Mouse (Mus musculus): Measurements from ENCODE around the gene Rhbdl3. TPM values are rescaled to one million over a fixed set of nuclear protein-coding genes. Genes with fewer than 3 reads are reported as not detected.

Gene Rhbdl3
- total and polyA plus RNA-seq, 3 experiments, result 0.46 to 1.4 (median 0.70) TPM

- no peaks in the 10 kb centered on the region for H3K27me3 ChIP-seq (replicated peaks)
- H3K9me3 ChIP-seq (replicated peaks; ENCODE audit: low read length), result no peaks in the 10 kb centered on the region
- peaks cover 12 to 33% of the 10 kb centered on the region in 2 experiments for H3K36me3 ChIP-seq (replicated peaks in 1 of 2; ENCODE audit: control insufficient read depth in 1 of 2, insufficient read depth in 1 of 2, low read length in 1 of 2)
- H3K4me2 ChIP-seq (ENCODE audit: insufficient read depth, low read depth, poor library complexity, severe bottlenecking), result peak within 1 kb of the TSS; percentile 88
- peaks cover 3 to 30% of the 10 kb centered on the region in 2 experiments; a peak in 3 of 4 replicates for H3K4me1 ChIP-seq (ENCODE audit: control insufficient read depth in 1 of 2, insufficient read depth in 2 of 2)
- H3K27ac ChIP-seq (ENCODE audit: insufficient read depth, low read depth), result peak within 1 kb of the TSS; percentile 50; the same call in 1 of the 2 replicates
- H3K79me2 ChIP-seq (replicated peaks; ENCODE audit: control insufficient read depth, extremely low read depth, insufficient read depth, poor library complexity, severe bottlenecking), result peaks cover 51% of the 10 kb centered on the region
- dilution Hi-C loops (cut with MboI; ENCODE audit: extremely low pct_ligation_motif_present, extremely low pct_unique_long_range_greater_than_20kb, low sequenced_read_pairs), result no loop called here
- peak within 1 kb of the TSS; percentile 76 to 91 (median 88) for H3K4me3 ChIP-seq (replicated peaks in 1 of 3; ENCODE audit: low read depth in 2 of 3, low read length in 2 of 3, poor library complexity in 1 of 3)
- peak; percentile 99 for DNase-seq (ENCODE audit: extremely low read depth)
- no peak for TF ChIP-seq MAFK (IDR thresholded peaks at IDR 0.05; ENCODE audit: insufficient replicate concordance, low read length)
- TF ChIP-seq ZMIZ1 (IDR thresholded peaks at IDR 0.05; ENCODE audit: low read depth, low read length), result peak; percentile 95
- TF ChIP-seq MAX (IDR thresholded peaks at IDR 0.05; ENCODE audit: low read length), result peak; percentile 99
- no peak; the same call in 1 of the 2 replicates for TF ChIP-seq GABPA (IDR thresholded peaks at IDR 0.05; ENCODE audit: insufficient replicate concordance, low read depth, low read length)
- TF ChIP-seq MAZ (IDR thresholded peaks at IDR 0.05; ENCODE audit: low read depth, low read length), result no peak; the same call in 1 of the 2 replicates
- peak; percentile 90 for TF ChIP-seq BHLHE40 (IDR thresholded peaks at IDR 0.05; ENCODE audit: low read depth, low read length)
- TF ChIP-seq JUND (conservative IDR thresholded peaks at IDR 0.05; ENCODE audit: low read depth, low read length), result no peak
- TF ChIP-seq JUN (IDR thresholded peaks at IDR 0.05; ENCODE audit: insufficient read depth, low read depth, low read length), result no peak
- TF ChIP-seq CTCF (conservative IDR thresholded peaks at IDR 0.05 in 1 of 2, IDR thresholded peaks at IDR 0.05 in 1 of 2; ENCODE audit: low read depth in 2 of 2, low read length in 2 of 2), result no peak; a peak in 1 of 4 replicates
- no peak for TF ChIP-seq PAX5 (IDR thresholded peaks at IDR 0.05; ENCODE audit: low read length)
- TF ChIP-seq MYC (IDR thresholded peaks at IDR 0.05; ENCODE audit: low read depth, low read length), result peak; percentile 91
- peak; percentile 93 for TF ChIP-seq TBP (conservative IDR thresholded peaks at IDR 0.05; ENCODE audit: low read depth, low read length)
- TF ChIP-seq UBTF (IDR thresholded peaks at IDR 0.05; ENCODE audit: low read depth, low read length), result no peak
- peak; percentile 74 for TF ChIP-seq IRF4 (IDR thresholded peaks at IDR 0.05; ENCODE audit: low read depth, low read length)
- TF ChIP-seq NELFE (IDR thresholded peaks at IDR 0.05; ENCODE audit: low read depth, low read length), result peak; percentile 99
- TF ChIP-seq RCOR1 (conservative IDR thresholded peaks at IDR 0.05; ENCODE audit: low read depth, low read length), result 0 out of 2 replicates have a peak, but pooled peaks have one; percentile 44
- peak; percentile 97 for TF ChIP-seq POLR2A (IDR thresholded peaks at IDR 0.05; ENCODE audit: low read depth, low read length)
- 0 out of 2 replicates have a peak, but pooled peaks have one; percentile 38 for TF ChIP-seq CHD2 (IDR thresholded peaks at IDR 0.05; ENCODE audit: low read length)
- peak; percentile 87; the same call in 1 of the 2 replicates for TF ChIP-seq KAT2A (IDR thresholded peaks at IDR 0.05; ENCODE audit: insufficient replicate concordance, low read length)
- no peak for TF ChIP-seq SMC3 (IDR thresholded peaks at IDR 0.05; ENCODE audit: low read depth, low read length)
- peak; percentile 37; the same call in 1 of the 2 replicates for TF ChIP-seq MEF2A (IDR thresholded peaks at IDR 0.05; ENCODE audit: borderline replicate concordance, low read depth, low read length)
- peak; percentile 86 for TF ChIP-seq SIN3A (IDR thresholded peaks at IDR 0.05; ENCODE audit: low read length)
- no peak for TF ChIP-seq ZC3H11A (IDR thresholded peaks at IDR 0.05; ENCODE audit: low read depth, low read length)
- no peak for TF ChIP-seq RAD21 (IDR thresholded peaks at IDR 0.05; ENCODE audit: low read depth, low read length)
- TF ChIP-seq USF1 (IDR thresholded peaks at IDR 0.05; ENCODE audit: low read depth, low read length), result peak; percentile 100
- no peak; the same call in 1 of the 2 replicates for TF ChIP-seq E2F4 (IDR thresholded peaks at IDR 0.05; ENCODE audit: insufficient replicate concordance, low read depth, low read length)
- TF ChIP-seq MXI1 (IDR thresholded peaks at IDR 0.05; ENCODE audit: low read depth, low read length), result peak; percentile 83; the same call in 1 of the 2 replicates
- peak; percentile 95 for TF ChIP-seq POLR2AphosphoS2 (IDR thresholded peaks at IDR 0.05; ENCODE audit: low read depth, low read length)
- TF ChIP-seq ELF1 (IDR thresholded peaks at IDR 0.05; ENCODE audit: low read depth, low read length), result peak; percentile 64
- peak; percentile 87 for TF ChIP-seq HCFC1 (IDR thresholded peaks at IDR 0.05; ENCODE audit: low read depth, low read length)
- 0 out of 2 replicates have a peak, but pooled peaks have one; percentile 18 for TF ChIP-seq CHD1 (IDR thresholded peaks at IDR 0.05; ENCODE audit: low read depth, low read length)
- TF ChIP-seq USF2 (conservative IDR thresholded peaks at IDR 0.05; ENCODE audit: low read depth, low read length), result peak; percentile 99
- TF ChIP-seq NRF1 (IDR thresholded peaks at IDR 0.05; ENCODE audit: low read depth, low read length), result peak; percentile 77
- TF ChIP-seq ZKSCAN1 (IDR thresholded peaks at IDR 0.05; ENCODE audit: borderline replicate concordance, low read depth, low read length), result no peak
- TF ChIP-seq EP300 (IDR thresholded peaks at IDR 0.05; ENCODE audit: low read length), result no peak
- 0 out of 2 replicates have a peak, but pooled peaks have one; percentile 45 for TF ChIP-seq ETS1 (conservative IDR thresholded peaks at IDR 0.05; ENCODE audit: low read depth, low read length)
- peak; percentile 96 for TF ChIP-seq TCF12 (IDR thresholded peaks at IDR 0.05; ENCODE audit: low read depth, low read length)
- no peak for TF ChIP-seq ZNF384 (IDR thresholded peaks at IDR 0.05; ENCODE audit: low read depth, low read length)
- in situ Hi-C loops (cut with MboI; ENCODE audit: low pct_ligation_motif_present, low pct_unique_long_range_greater_than_20kb, low sequenced_read_pairs), result no loop called here
- H3K9ac ChIP-seq (ENCODE audit: insufficient read depth, low read depth), result peak within 1 kb of the TSS; percentile 100
Observed at GRCm38 (mm10) chr11:80383019-80383625, 82.4 kb downstream of the Rhbdl3 start, which contains the start of gene Zfp207. TSS of gene Zfp207 (plus strand) at chr11:80383279.

Data from CH12.LX (cell line).